Comparison of ENCODE assay signal across 10 mouse cellular contexts in the genomic region with DNA sequence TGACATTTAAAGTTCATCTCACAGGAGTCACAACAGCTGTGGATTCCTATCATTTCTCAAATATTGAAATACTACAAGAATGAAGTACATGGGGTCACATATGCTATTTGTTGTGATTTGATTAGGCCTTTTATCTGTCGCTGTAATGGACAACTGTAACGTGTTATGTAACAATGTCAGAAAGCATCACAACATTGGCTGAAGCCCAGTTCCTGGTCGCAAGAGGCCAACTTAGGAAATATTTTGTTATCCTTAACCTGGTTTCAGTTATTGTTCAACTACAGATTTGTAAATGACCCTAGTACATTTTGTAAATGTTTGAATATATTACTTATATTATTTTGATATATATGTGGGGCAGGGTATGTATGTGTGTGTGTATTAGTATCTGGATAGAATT.
"Had no signal": no experiment of that assay in that cellular context is flagged by ENCODE, and none has a peak within 500 bp of the region (broad histone marks: within the 10 kb centered on the region; RNA-seq: fewer than 3 reads in every experiment).

No protein-coding gene starts in this region.

- ATAC-seq: intestine, embryonic 16.5 days; liver, embryonic 12.5 days; midbrain, embryonic 13.5 days had no signal

- DNase-seq: left cerebral cortex, postnatal 4 days; right cerebral cortex, postnatal 14 days; thymus, postnatal 4 days had no signal

- H3K9ac ChIP-seq: hindbrain, embryonic 15.5 days; limb, embryonic 13.5 days; liver, embryonic 12.5 days; lung, embryonic 15.5 days; midbrain, embryonic 13.5 days; stomach, embryonic 15.5 days had no signal

- H3K4me3 ChIP-seq: hindbrain, embryonic 15.5 days; limb, embryonic 13.5 days; liver, embryonic 12.5 days; lung, embryonic 15.5 days; midbrain, embryonic 13.5 days; stomach, embryonic 15.5 days had no signal

- H3K27ac ChIP-seq: hindbrain, embryonic 15.5 days; limb, embryonic 13.5 days; liver, embryonic 12.5 days; lung, embryonic 15.5 days; midbrain, embryonic 13.5 days; stomach, embryonic 15.5 days had no signal

- H3K27me3 ChIP-seq: hindbrain, embryonic 15.5 days; limb, embryonic 13.5 days; liver, embryonic 12.5 days; lung, embryonic 15.5 days; midbrain, embryonic 13.5 days; stomach, embryonic 15.5 days had no signal

- H3K4me1 ChIP-seq: hindbrain, embryonic 15.5 days; limb, embryonic 13.5 days; liver, embryonic 12.5 days; lung, embryonic 15.5 days; midbrain, embryonic 13.5 days; stomach, embryonic 15.5 days had no signal

- H3K36me3 ChIP-seq: hindbrain, embryonic 15.5 days; limb, embryonic 13.5 days; liver, embryonic 12.5 days; lung, embryonic 15.5 days; midbrain, embryonic 13.5 days; stomach, embryonic 15.5 days had no signal

- H3K4me2 ChIP-seq: hindbrain, embryonic 15.5 days; limb, embryonic 13.5 days; liver, embryonic 12.5 days; lung, embryonic 15.5 days; midbrain, embryonic 13.5 days; stomach, embryonic 15.5 days had no signal

- H3K9me3 ChIP-seq: hindbrain, embryonic 15.5 days; limb, embryonic 13.5 days; liver, embryonic 12.5 days; lung, embryonic 15.5 days; midbrain, embryonic 13.5 days; stomach, embryonic 15.5 days had no signal
